Mouse (Mus musculus): ENCODE measurements around the gene Shank3. TPM values are rescaled to one million over a fixed set of nuclear protein-coding genes. Genes with fewer than 3 reads are reported as not detected.

Gene Shank3
- total and polyA plus RNA-seq, 2 experiments from 2014 or later, result 12.6 to 63.2 TPM

GRCm38 (mm10) chr15:89524001-89524571 is 24.7 kb downstream of the Shank3 start:
- H3K36me3 ChIP-seq (ENCODE audit: insufficient read depth, low read length), result peaks cover 22% of the 10 kb centered on the region
- no peak for TF ChIP-seq CTCF (IDR thresholded peaks at IDR 0.05)
- peak overlapping the region; percentile 78 for H3K4me3 ChIP-seq (ENCODE audit: low read depth, low read length)
- H3K9ac ChIP-seq (replicated peaks; ENCODE audit: low read length, poor library complexity, severe bottlenecking), result peak overlapping the region; percentile 78
- ATAC-seq (ENCODE audit: low FRiP score) (0 out of 2 replicates have a peak, but pooled peaks have one; percentile 28), DNase-seq (ENCODE audit: low spot score) (no peak)
- no peaks in the 10 kb centered on the region for H3K27me3 ChIP-seq (ENCODE audit: insufficient read depth, low read length)
- H3K4me2 ChIP-seq (ENCODE audit: low read depth, low read length, poor library complexity, severe bottlenecking), result peak overlapping the region; percentile 95
- WGBS, result 8% methylated on average over 44 of the region's 52 CpGs
- no peaks in the 10 kb centered on the region for H3K9me3 ChIP-seq (ENCODE audit: low read length)
- 0 out of 2 replicates have a peak, but pooled peaks cover 3% of the 10 kb centered on the region for H3K4me1 ChIP-seq (ENCODE audit: insufficient read depth, low read length)
- no peak overlapping the region for H3K27ac ChIP-seq (ENCODE audit: low read depth, low read length)

DNA sequence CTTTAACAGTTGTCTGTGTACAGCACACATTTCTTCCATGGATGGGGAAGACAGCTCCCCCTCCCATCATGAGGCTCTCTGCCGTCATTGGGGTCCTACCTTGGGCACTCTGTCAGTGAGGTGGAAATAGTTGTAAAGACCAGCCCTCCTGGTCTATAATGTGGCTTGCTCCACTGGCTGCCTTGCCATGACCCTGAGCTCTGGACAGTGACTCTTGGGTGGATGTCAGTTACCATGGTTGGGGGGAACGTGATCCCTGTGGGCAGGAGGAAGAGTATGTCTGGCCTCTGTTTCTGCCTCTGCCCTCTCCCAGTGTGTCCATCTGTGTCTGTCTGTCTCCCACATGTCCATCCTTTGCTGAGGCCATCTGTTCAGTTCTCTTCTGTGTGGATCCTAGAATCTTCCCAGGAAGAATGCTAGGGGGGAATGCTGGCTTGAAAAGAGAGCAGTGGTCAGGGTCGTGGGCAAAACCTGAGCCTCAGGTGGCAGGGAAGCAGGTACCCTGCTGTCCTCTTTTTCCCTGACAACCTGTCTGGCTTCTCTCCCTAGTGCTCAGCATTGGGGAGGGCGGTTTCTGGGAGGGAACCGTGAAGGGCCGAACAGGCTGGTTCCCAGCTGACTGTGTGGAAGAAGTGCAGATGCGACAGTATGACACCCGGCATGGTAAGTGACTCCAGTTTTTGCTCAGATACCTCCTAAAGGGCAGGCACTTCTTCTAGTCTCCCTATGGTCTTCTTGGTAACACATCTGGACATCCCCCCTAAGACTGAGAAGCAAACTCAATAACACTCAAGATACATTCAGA is 25.4 kb downstream of the Shank3 start:
- Histone ChIP-seq H3K27me3 (ENCODE audit: insufficient read depth, low read length) (no peaks in the 10 kb centered on the region), H3K9ac (replicated peaks; ENCODE audit: low read length, poor library complexity, severe bottlenecking) (peak overlapping the region; percentile 78; the same call in 1 of the 2 replicates), H3K4me1 (ENCODE audit: insufficient read depth, low read length) (0 out of 2 replicates have a peak, but pooled peaks cover 3% of the 10 kb centered on the region), H3K27ac (ENCODE audit: low read depth, low read length) (no peak overlapping the region), H3K9me3 (ENCODE audit: low read length) (no peaks in the 10 kb centered on the region), H3K4me3 (ENCODE audit: low read depth, low read length) (peak overlapping the region; percentile 78), H3K4me2 (ENCODE audit: low read depth, low read length, poor library complexity, severe bottlenecking) (peak overlapping the region; percentile 95), H3K36me3 (ENCODE audit: insufficient read depth, low read length) (peaks cover 22% of the 10 kb centered on the region)
- no peak for TF ChIP-seq CTCF (IDR thresholded peaks at IDR 0.05)
- ATAC-seq (ENCODE audit: low FRiP score) (peak; percentile 14; the same call in 1 of the 2 replicates), DNase-seq (ENCODE audit: low spot score) (no peak)
- 73% methylated on average over 8 of the region's 8 CpGs for WGBS

DNA sequence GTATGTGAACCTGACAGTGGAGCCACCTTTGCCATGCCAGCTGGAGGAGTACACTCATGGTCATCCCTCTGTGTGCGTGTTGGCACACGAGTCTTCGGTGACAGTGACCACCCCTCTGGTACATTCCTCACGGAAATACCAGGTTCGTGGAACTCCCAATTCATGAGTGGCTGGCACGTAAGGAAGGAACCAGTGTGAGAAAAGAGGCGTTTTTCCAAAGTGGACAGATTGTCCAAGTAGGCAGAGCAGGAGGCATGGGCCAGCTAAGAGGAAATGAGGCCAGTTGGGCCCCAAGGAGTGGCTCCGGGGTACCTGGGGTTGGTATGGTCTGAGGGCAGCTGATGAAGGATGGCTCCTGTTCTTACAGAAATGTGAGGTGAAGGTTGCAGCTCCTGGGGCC is 26.0 kb downstream of the Shank3 start:
- Histone ChIP-seq H3K9ac (replicated peaks; ENCODE audit: low read length, poor library complexity, severe bottlenecking) (no peak overlapping the region), H3K27me3 (ENCODE audit: insufficient read depth, low read length) (no peaks in the 10 kb centered on the region), H3K36me3 (ENCODE audit: insufficient read depth, low read length) (peaks cover 22% of the 10 kb centered on the region), H3K4me1 (ENCODE audit: insufficient read depth, low read length) (0 out of 2 replicates have a peak, but pooled peaks cover 3% of the 10 kb centered on the region), H3K4me2 (ENCODE audit: low read depth, low read length, poor library complexity, severe bottlenecking) (no peak overlapping the region), H3K27ac (ENCODE audit: low read depth, low read length) (no peak overlapping the region), H3K4me3 (ENCODE audit: low read depth, low read length) (no peak overlapping the region), H3K9me3 (ENCODE audit: low read length) (no peaks in the 10 kb centered on the region)
- DNase-seq (ENCODE audit: low spot score), result no peak
- WGBS, result 98% methylated on average over 8 of the region's 8 CpGs
- no peak for ATAC-seq (ENCODE audit: low FRiP score)
- TF ChIP-seq CTCF (IDR thresholded peaks at IDR 0.05), result no peak

DNA sequence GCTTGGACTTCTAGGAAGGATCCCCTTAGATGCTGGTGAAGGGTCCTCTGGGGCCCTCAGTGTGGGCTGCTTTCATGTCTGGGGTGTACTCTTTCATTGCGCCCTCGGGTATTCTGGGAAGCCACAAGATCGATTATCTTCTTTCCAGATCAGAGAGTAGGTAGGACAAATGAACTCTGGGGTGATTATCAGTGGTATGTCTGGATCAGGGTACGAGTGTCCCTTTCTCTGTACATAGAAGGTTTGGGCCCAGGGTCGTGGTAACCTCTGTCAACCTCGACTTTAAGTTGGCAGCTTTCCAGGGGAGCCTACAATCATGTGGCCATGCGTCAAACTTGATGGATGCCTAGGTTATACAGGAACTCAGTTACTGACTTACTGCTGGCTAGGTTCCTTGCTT is 26.5 kb downstream of the Shank3 start:
- no peak overlapping the region for H3K4me3 ChIP-seq (ENCODE audit: low read depth, low read length)

DNA sequence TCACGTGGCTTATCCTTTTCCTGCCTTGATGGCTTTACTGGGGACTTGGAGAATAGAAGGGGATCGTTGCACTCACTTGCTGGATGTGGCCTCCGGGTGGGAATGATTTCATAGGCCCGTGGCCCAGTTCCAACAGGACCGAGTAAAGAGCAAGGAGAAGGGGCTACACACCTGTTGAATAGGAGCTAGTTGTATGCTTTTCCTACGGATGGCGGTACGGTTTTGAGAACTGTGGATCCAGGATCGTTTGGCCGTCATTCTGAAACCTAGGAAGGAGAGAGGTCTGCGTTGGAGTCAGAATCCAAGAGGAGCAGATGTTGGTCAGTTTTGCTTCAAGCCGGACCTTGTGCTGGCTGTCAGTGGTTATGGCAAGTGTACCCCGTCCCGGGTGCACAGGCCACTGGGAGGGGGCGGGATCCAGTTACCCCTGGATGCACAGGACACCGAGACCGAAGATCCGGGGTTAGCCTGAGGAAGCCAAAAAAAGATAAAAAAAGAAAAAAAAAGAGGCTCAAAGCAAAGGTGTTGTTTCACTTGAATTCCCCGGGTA is 27.4 kb downstream of the Shank3 start:
- no peak for TF ChIP-seq CTCF (IDR thresholded peaks at IDR 0.05)
- DNase-seq (ENCODE audit: low spot score) (no peak), ATAC-seq (ENCODE audit: low FRiP score) (no peak)
- Histone ChIP-seq H3K4me3 (ENCODE audit: low read depth, low read length) (no peak overlapping the region), H3K27ac (ENCODE audit: low read depth, low read length) (no peak overlapping the region), H3K27me3 (ENCODE audit: insufficient read depth, low read length) (no peaks in the 10 kb centered on the region), H3K9me3 (ENCODE audit: low read length) (no peaks in the 10 kb centered on the region), H3K4me1 (ENCODE audit: insufficient read depth, low read length) (peaks cover 3% of the 10 kb centered on the region; the same call in 1 of the 2 replicates), H3K9ac (replicated peaks; ENCODE audit: low read length, poor library complexity, severe bottlenecking) (no peak overlapping the region), H3K4me2 (ENCODE audit: low read depth, low read length, poor library complexity, severe bottlenecking) (no peak overlapping the region), H3K36me3 (ENCODE audit: insufficient read depth, low read length) (peaks cover 14% of the 10 kb centered on the region; the same call in 1 of the 2 replicates)
- 93% methylated on average over 19 of the region's 19 CpGs for WGBS

More for the DNA sequence above, 26.5 kb downstream of the Shank3 start:
- Histone ChIP-seq H3K4me2 (ENCODE audit: low read depth, low read length, poor library complexity, severe bottlenecking) (no peak overlapping the region), H3K27me3 (ENCODE audit: insufficient read depth, low read length) (no peaks in the 10 kb centered on the region), H3K9me3 (ENCODE audit: low read length) (no peaks in the 10 kb centered on the region), H3K27ac (ENCODE audit: low read depth, low read length) (no peak overlapping the region), H3K9ac (replicated peaks; ENCODE audit: low read length, poor library complexity, severe bottlenecking) (no peak overlapping the region), H3K4me1 (ENCODE audit: insufficient read depth, low read length) (0 out of 2 replicates have a peak, but pooled peaks cover 3% of the 10 kb centered on the region), H3K36me3 (ENCODE audit: insufficient read depth, low read length) (peaks cover 21% of the 10 kb centered on the region; the same call in 1 of the 2 replicates)
- no peak for DNase-seq (ENCODE audit: low spot score)
- ATAC-seq (ENCODE audit: low FRiP score), result no peak
- 85% methylated on average over 7 of the region's 7 CpGs for WGBS
- no peak for TF ChIP-seq CTCF (IDR thresholded peaks at IDR 0.05)
